Mouse (Mus musculus) olfactory bulb, adult 2 months (tissue): Measurements from ENCODE around the gene Ildr1. TPM values are rescaled to one million over a fixed set of nuclear protein-coding genes. Genes with fewer than 3 reads are reported as not detected.
A peak's percentile ranks its signal among the peaks of the same experiment; 100 is the strongest.

Experiments
- H3K27ac ChIP-seq: fragments of 200-500 bp; 2 replicates; pipeline ENCODE4 v1.5.1; 2012; ENCODE audit warnings: low read depth, low read length; ENCODE audit not compliant: insufficient read depth
- H3K4me1 ChIP-seq: fragments of 200-500 bp; 2 replicates; pipeline ENCODE4 v1.6.1; 2012; ENCODE audit warnings: low read length; ENCODE audit not compliant: control insufficient read depth, insufficient read depth
- H3K4me3 ChIP-seq: fragments of 200-500 bp; 2 replicates; pipeline ENCODE4 v1.5.1; 2012; ENCODE audit warnings: mild to moderate bottlenecking, low read depth, low read length, moderate library complexity; ENCODE audit not compliant: insufficient read depth
- CTCF ChIP-seq: fragments of 200-500 bp; IDR thresholded peaks from 2 replicates; pipeline ENCODE4 v1.5.1; 2012; ENCODE audit warnings: low read depth, mild to moderate bottlenecking, low read length, moderate library complexity; ENCODE audit not compliant: insufficient read depth
- POLR2A ChIP-seq: fragments of 200-500 bp; IDR thresholded peaks from 2 replicates; pipeline ENCODE4 v1.6.1; 2012; ENCODE audit warnings: mild to moderate bottlenecking, low read depth, low read length, moderate library complexity; ENCODE audit not compliant: insufficient read depth
- WGBS: fragments of 180-500 bp; shearing (Covaris S2); methylation state at CpG from one replicate; pipeline ENCODE4 v1.1.7; 2018; 5-methylcytosine and 5-hydroxymethylcytosine counted together
- polyA plus RNA-seq: library from polyadenylated mRNA; stranded (reverse); fragments of >200 nt; gene quantifications from 2 replicates; pipeline ENCODE4 v1.2.4, GENCODE M21; 2012; ENCODE audit warnings: low replicate concordance; ENCODE audit not compliant: missing spikeins, insufficient read depth, insufficient read length

Gene Ildr1
- polyA plus RNA-seq = not detected in 2 replicates

DNA sequence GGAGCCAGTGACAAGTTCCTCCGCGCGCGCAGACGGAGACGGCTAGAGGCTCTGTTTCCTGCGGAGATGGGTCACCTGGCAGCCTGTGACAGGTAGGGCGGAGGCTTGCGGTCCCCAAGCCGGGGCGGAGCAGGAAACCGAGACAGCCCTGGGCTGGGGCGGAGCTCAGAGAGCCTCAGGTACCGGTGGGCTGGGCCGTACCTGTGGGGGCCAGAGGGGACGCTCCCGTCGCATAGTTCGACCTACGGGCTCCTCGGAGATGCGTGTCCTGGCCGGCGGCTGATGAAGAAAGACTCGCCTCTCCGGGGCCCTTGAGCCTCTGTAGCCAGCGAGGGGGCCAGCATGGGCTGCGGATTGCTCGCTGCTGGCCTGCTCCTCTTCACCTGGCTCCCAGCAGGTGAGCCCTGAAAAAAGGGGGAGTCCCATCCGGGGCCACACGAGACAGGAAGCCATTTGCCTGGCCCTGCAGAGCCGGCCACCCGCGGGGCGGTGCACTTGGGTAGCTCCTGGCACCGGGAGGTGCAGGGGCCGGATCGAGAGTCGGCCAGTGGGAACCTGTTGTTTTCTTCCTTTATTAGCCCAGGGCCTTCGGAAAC lies at the start of gene Ildr1:
Gene Ildr1 (plus strand): TSS at position 161 of the 596 bp plus-strand sequence.
- Histone ChIP-seq H3K27ac (no peak within 1 kb of the TSS), H3K4me1 (peaks cover 6% of the 10 kb centered on the region), H3K4me3 (peak within 1 kb of the TSS; percentile 10; the same call in 1 of the 2 replicates)
- TF ChIP-seq CTCF = no peak
- TF ChIP-seq POLR2A = no peak
- 4% methylated on average over 40 of the region's 40 CpGs for WGBS

DNA sequence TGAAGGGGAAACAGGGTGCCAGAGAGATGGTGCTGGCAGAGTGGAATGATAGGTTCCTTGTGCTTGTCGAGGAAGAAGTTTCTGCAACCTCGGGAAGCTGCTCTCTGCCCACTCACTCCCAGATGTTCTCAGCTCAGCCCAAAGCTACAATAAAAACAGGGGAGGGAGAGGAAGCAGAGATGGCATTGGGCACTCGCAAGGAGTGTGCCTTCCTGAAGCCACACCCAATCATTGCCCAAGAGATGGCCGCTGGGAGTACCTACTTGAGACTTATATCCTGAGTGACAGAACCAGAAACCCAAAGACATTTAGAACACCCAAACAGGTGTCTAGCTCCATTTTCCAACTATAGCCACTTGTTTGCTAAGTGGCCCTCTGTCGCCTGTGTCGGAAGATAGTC lies 48.7 kb upstream of the Ildr1 start:
- no peak overlapping the region for H3K4me3 ChIP-seq
- H3K27ac ChIP-seq = no peak overlapping the region
- TF ChIP-seq CTCF (no peak), POLR2A (no peak)
- 70% methylated on average over 6 of the region's 6 CpGs for whole genome bisulfite sequencing
- peaks cover 3% of the 10 kb centered on the region for H3K4me1 ChIP-seq

DNA sequence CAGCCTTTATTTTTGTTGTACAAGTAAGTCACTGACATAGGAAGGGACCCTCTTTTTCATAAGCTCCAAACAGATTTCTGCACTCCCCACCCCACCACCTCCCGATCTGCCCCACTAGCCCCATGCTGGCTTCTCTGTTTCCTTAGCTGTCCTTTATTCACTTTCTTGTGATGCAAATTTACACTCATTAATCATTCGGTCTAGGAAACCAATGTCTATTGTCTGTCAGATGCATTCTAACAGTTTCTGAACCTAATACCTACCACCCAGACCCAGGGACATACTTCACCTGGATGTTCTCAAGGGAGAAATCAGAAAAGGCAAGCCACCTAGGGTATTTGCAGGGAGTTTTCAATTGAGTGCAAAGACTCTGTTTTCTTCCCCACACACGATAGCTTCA lies 44.5 kb upstream of the Ildr1 start:
- 22% methylated on average over 3 of the region's 3 CpGs for WGBS
- H3K4me3 ChIP-seq = no peak overlapping the region

DNA sequence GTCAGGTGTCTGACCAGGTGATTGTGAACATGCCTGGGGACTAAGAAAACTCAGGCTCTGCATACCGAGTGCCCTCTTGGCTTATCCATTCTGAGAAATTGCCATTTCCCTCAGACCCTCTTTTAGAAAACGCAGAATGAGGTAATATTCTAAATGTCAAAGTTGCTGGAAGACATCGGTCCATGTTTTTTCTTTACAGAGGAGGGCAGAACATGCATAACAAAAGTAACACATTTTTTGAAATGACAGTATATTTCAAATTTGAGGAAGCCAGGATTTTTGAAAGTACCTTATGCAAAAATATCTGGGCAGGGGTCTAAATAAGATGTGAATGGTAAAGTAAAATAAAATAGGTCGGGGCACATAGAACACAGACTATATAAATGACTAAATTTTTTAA lies 43.3 kb upstream of the Ildr1 start:
- no peak overlapping the region for H3K4me3 ChIP-seq
- H3K4me1 ChIP-seq = no peaks in the 10 kb centered on the region
- H3K27ac ChIP-seq = no peak overlapping the region
- 92% methylated on average over 4 of the region's 4 CpGs for WGBS
- TF ChIP-seq CTCF (no peak), POLR2A (no peak)

More for the DNA sequence above, 44.5 kb upstream of the Ildr1 start:
- H3K27ac ChIP-seq = no peak overlapping the region
- peaks cover 3% of the 10 kb centered on the region for H3K4me1 ChIP-seq
- no peak for TF ChIP-seq CTCF
- no peak for TF ChIP-seq POLR2A

DNA sequence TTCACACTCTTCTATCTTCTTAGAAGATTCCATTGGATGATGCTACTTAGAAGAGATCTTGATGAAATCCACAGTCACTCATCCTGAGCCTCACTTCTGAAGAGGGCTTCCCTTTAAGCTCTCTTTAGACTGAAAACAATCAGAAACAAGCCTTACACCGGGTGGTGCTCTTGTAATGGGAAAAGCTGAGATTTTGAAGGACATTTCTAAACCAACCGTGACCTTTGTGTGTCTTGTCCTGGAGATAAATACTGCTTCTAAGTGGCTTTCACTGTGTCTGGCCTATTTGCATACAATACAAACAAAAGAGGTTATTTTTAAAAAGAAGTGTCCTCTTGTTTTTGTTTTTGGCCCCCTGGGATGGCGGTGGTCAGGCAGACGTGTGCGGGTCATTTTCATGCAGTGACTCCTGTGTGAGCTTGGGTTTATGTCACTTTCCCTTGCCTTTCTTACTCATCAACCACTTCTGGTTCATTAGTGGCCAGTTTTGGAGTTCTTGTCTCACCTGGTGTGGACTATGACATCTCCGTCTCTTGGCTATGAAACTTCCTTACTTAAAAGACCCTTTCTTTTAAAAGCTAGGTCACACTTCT lies 42.5 kb upstream of the Ildr1 start:
- no peak overlapping the region for H3K27ac ChIP-seq
- 73% methylated on average over 6 of the region's 6 CpGs for WGBS
- TF ChIP-seq CTCF (no peak), POLR2A (no peak)
- H3K4me3 ChIP-seq = no peak overlapping the region
- no peaks in the 10 kb centered on the region for H3K4me1 ChIP-seq

DNA sequence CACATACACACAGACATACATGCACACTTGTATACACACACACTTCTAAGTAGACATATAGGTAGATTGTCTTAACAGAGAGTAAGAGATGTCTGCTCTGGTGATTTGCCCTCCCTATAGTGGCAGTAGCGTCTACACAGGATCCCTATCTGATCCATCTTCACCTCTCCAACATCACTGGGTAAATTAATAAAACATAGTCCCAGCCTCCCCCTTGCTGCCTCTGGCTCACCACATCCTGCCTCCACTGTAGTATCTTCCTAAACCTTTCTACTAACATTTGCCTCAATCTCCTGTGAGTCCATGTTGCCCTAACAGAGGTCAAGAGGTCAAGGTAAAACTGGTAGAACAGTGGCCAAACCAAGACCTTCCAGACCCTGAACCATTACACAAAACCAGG lies 38.6 kb upstream of the Ildr1 start:
- Histone ChIP-seq H3K4me3 (no peak overlapping the region), H3K27ac (no peak overlapping the region), H3K4me1 (no peaks in the 10 kb centered on the region)
- TF ChIP-seq CTCF = no peak
- no peak for TF ChIP-seq POLR2A
- whole genome bisulfite sequencing = 97% methylated on average over 1 of the region's 1 CpGs

DNA sequence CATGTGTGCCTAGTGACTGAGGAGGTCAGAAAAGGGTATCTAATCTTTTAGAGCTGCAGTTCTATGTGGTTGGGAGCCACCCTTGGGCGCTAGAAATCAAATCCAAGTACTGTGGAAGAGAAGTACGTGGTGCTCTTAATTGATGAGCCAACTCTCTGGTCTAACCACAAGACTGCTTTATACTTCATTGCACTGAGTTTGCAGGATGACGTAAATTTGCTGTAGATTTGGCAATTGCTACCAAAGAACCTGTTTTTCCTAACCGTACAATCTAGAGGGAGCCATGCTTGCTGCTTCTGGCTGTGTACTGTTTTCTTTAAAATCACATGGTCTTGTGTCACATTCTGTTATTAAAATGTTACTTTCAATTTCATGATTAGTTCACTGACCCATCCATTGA lies 37.9 kb upstream of the Ildr1 start:
- WGBS = 83% methylated on average over 4 of the region's 4 CpGs
- no peak overlapping the region for H3K4me3 ChIP-seq
- TF ChIP-seq POLR2A (no peak), CTCF (no peak)

DNA sequence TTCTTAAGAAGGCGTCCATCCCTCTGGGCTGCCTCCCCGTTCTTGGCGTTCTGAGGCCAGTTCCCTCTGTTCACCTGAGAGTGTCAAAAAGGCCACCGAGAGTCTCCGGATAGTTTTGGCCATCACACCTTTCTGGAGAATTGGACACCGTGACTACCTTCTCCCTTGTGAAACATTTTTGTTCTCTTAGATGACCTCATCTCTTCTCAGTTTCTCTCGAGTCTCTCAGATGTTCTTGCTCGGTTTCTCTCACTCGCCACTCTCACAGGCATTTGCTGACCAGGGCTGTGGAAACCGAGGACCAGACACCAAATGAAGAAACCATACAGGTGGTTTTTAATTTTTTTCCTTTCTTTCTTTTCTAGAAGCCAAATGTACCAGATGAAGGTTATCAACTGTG lies 32.4 kb upstream of the Ildr1 start:
- 92% methylated on average over 10 of the region's 10 CpGs for WGBS
- Histone ChIP-seq H3K4me3 (no peak overlapping the region), H3K4me1 (no peaks in the 10 kb centered on the region), H3K27ac (no peak overlapping the region)
- no peak for TF ChIP-seq CTCF
- no peak for TF ChIP-seq POLR2A

More for the DNA sequence above, 37.9 kb upstream of the Ildr1 start:
- no peak overlapping the region for H3K27ac ChIP-seq
- H3K4me1 ChIP-seq = no peaks in the 10 kb centered on the region

DNA sequence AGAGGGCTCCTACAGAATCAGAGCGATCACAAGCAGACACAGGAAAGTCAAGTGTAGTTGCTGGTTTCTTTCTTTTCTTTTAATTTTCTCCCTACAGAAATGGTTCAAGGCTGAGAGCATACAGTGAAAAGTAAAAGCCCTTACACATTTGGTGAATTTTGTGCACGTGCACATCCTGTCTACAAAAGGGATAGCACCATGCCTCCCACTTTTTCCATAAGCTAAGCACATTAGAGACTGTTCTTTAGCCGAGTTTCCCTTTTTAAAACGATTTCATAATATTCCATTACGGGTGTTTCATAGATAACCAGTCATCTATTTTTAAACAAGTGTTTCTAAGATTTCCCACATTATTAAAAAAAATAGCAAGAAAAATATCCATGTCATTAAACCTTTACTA lies 30.3 kb upstream of the Ildr1 start:
- Histone ChIP-seq H3K27ac (no peak overlapping the region), H3K4me1 (no peaks in the 10 kb centered on the region), H3K4me3 (no peak overlapping the region)
- TF ChIP-seq CTCF = no peak
- TF ChIP-seq POLR2A = no peak
- 85% methylated on average over 5 of the region's 5 CpGs for WGBS

DNA sequence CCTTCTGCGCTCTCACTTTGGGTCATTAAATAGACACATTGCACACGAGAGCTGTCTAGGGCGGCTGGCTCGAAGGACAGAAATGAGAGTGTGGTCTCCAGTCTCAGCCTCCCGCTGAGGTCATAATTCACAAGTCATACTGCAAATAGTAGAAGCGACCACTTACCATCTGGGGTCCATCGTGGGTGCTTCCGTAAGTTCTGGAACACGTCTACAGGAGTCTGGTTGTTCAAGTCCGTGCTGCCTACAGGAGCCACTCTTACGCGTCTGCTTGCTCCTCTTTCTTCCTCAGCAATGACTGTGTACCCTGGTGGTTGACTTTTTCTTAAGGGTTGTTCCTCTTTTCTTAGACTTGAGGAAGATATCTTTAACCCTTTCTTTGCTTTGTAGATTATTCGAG lies 28.0 kb upstream of the Ildr1 start, which contains the start of gene Cd86:
Gene Cd86 (minus strand): TSS at position 300 of the 400 bp plus-strand sequence.
- TF ChIP-seq CTCF (no peak), POLR2A (no peak)
- WGBS = 90% methylated on average over 13 of the region's 13 CpGs
- Histone ChIP-seq H3K4me1 (no peaks in the 10 kb centered on the region), H3K27ac (no peak within 1 kb of the TSS), H3K4me3 (no peak within 1 kb of the TSS)
